Mouse (Mus musculus): ENCODE data around the gene Kcne1. TPM values are rescaled to one million over a fixed set of nuclear protein-coding genes. Genes with fewer than 3 reads are reported as not detected.

Gene Kcne1
- polyA plus RNA-seq, 1 experiment from 2014 or later = 0.60 TPM

GRCm38 (mm10) chr16:92385062-92385461 is 25.8 kb upstream of the Kcne1 start:
- no peak overlapping the region for H3K27ac ChIP-seq
- no peak overlapping the region for H3K4me2 ChIP-seq
- ATAC-seq (ENCODE audit: insufficient read depth, low FRiP score, low read depth) = no peak
- H3K36me3 ChIP-seq = no peaks in the 10 kb centered on the region
- H3K4me1 ChIP-seq = 0 out of 2 replicates have a peak, but pooled peaks cover 5% of the 10 kb centered on the region
- 0% methylated on average over 2 of the region's 2 CpGs for WGBS
- no peak overlapping the region for H3K9ac ChIP-seq
- H3K4me3 ChIP-seq (replicated peaks) = no peak overlapping the region
- no peaks in the 10 kb centered on the region for H3K27me3 ChIP-seq (replicated peaks)
- H3K9me3 ChIP-seq = no peaks in the 10 kb centered on the region

GRCm38 (mm10) chr16:92383412-92383811 is 24.1 kb upstream of the Kcne1 start:
- no peak overlapping the region for H3K27ac ChIP-seq
- no peak overlapping the region for H3K9ac ChIP-seq
- no peak overlapping the region for H3K4me3 ChIP-seq (replicated peaks)
- ATAC-seq (ENCODE audit: insufficient read depth, low FRiP score, low read depth) = no peak
- 0 out of 2 replicates have a peak, but pooled peaks cover 5% of the 10 kb centered on the region for H3K4me1 ChIP-seq
- H3K27me3 ChIP-seq (replicated peaks) = no peaks in the 10 kb centered on the region
- no peaks in the 10 kb centered on the region for H3K36me3 ChIP-seq
- no peak overlapping the region for H3K4me2 ChIP-seq
- no peaks in the 10 kb centered on the region for H3K9me3 ChIP-seq

DNA sequence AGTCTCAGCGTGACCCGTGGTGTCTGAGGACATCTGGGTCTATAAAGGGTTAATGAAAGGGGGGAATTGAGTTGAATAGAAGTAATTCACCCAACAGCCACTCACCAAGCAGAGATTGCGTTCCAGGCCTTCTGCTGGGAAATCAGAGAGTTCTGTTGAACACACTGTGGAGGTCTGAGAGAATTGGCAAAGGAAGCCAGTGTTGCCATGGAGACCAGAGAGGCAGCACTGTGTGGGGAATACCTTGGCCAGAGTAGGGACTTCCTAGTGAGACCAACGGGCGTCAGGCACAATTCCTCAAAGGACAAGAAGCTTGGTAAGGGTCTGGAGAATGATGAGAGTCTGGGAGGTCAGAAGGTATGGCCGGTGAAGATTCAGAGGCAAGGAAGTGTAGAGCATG is 23.2 kb upstream of the Kcne1 start:
- Histone ChIP-seq H3K9me3 (no peaks in the 10 kb centered on the region), H3K9ac (no peak overlapping the region), H3K4me3 (replicated peaks) (no peak overlapping the region), H3K27ac (no peak overlapping the region), H3K27me3 (replicated peaks) (no peaks in the 10 kb centered on the region), H3K36me3 (no peaks in the 10 kb centered on the region), H3K4me1 (0 out of 2 replicates have a peak, but pooled peaks cover 5% of the 10 kb centered on the region), H3K4me2 (no peak overlapping the region)
- 63% methylated on average over 6 of the region's 6 CpGs for WGBS
- ATAC-seq (ENCODE audit: insufficient read depth, low FRiP score, low read depth) = no peak

DNA sequence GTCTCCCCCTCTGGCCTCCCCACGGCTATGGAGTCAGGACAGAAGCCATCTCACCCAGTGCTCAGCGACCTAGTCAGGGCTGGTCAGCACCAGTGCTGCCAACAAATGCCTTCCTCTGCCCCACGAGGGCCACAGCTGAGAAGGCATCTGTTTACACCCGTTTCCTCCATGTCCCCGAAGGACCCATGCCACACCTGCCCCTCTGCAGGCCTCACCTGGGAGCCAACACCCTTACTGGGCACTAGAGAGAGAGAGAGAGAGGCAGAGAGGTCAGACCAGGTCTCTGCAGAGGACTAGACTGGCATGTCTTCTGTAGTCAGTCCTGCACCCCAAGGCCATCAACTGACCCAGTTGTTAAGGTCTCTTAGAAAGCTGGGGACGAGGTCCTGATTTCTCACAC is 21.8 kb upstream of the Kcne1 start:
- 61% methylated on average over 6 of the region's 6 CpGs for WGBS
- no peaks in the 10 kb centered on the region for H3K9me3 ChIP-seq
- H3K27me3 ChIP-seq (replicated peaks) = no peaks in the 10 kb centered on the region
- no peak for ATAC-seq (ENCODE audit: insufficient read depth, low FRiP score, low read depth)
- H3K27ac ChIP-seq = no peak overlapping the region
- no peak overlapping the region for H3K4me3 ChIP-seq (replicated peaks)
- H3K36me3 ChIP-seq = no peaks in the 10 kb centered on the region
- no peak overlapping the region for H3K9ac ChIP-seq
- no peak overlapping the region for H3K4me2 ChIP-seq
- H3K4me1 ChIP-seq = 0 out of 2 replicates have a peak, but pooled peaks cover 5% of the 10 kb centered on the region

DNA sequence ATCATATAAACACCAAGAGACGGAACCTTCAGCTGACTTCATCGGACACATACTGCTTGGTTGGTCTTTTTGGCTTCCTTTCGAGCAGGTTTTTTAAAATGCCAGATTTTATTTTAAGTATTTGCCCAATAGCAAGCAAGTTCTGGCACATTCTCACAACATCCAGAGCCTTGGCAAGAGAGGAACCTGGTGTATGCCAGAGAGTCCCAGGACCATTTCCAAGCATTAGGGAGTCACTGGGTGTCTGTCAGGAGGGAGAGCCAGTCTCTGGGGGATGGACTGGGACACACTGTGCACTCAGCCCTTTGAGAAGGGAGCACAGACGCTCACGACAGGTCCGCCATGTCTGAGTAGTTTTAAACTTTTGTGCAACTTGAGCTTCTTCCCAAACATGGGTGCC is 17.7 kb upstream of the Kcne1 start:
- Histone ChIP-seq H3K27ac (no peak overlapping the region), H3K4me3 (replicated peaks) (no peak overlapping the region), H3K27me3 (replicated peaks) (no peaks in the 10 kb centered on the region), H3K9ac (no peak overlapping the region), H3K4me1 (0 out of 2 replicates have a peak, but pooled peaks cover under 1% of the 10 kb centered on the region), H3K9me3 (no peaks in the 10 kb centered on the region), H3K36me3 (no peaks in the 10 kb centered on the region), H3K4me2 (no peak overlapping the region)
- no peak for ATAC-seq (ENCODE audit: insufficient read depth, low FRiP score, low read depth)
- WGBS = 89% methylated on average over 6 of the region's 6 CpGs

DNA sequence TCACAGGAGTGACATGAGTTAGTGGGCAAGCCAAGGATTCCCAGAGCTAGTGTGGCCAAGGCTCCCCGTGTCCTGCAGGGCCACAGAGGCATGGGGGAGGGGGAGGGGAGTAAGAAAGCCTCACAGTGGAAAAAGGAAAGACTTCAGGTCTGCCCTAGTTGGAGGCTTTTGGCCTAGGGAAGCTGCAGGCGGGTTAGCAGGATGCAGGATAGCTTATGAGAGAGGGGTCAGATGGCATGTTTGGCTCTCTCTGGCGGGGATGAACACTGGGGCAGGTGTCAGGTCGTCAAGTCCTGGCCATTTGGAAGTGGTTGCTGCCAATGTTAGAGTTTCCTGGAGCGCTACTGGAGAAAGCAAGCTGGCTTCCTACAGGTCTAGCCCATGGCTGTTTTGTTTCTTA is 12.4 kb upstream of the Kcne1 start:
- Histone ChIP-seq H3K9me3 (no peaks in the 10 kb centered on the region), H3K4me2 (no peak overlapping the region), H3K27me3 (replicated peaks) (no peaks in the 10 kb centered on the region), H3K36me3 (no peaks in the 10 kb centered on the region), H3K4me3 (replicated peaks) (no peak overlapping the region), H3K4me1 (no peaks in the 10 kb centered on the region), H3K27ac (no peak overlapping the region), H3K9ac (no peak overlapping the region)
- ATAC-seq (ENCODE audit: insufficient read depth, low FRiP score, low read depth) = no peak
- 51% methylated on average over 5 of the region's 5 CpGs for WGBS

DNA sequence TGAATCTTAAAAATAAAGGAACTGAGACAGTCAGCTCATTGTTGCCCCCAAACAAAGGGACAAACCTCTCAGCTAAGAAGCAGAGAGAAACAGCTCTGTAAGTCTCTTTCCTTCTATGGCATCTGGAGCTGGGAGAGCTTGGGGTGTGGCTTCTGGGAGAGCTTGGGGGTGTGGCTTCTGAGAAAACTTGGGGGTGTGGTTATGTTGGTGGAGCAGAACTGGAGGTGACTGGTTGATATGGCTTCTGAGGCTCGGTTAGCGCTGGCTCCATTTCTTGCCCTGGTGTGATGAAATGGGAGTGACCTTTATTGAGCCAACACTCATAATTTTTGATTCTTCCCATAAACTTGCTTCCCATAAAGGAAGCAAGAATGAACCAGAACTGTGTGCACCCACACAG is 10.0 kb upstream of the Kcne1 start:
- no peak overlapping the region for H3K9ac ChIP-seq
- no peak overlapping the region for H3K4me2 ChIP-seq
- ATAC-seq (ENCODE audit: insufficient read depth, low FRiP score, low read depth) = peak; percentile 77
- no peaks in the 10 kb centered on the region for H3K36me3 ChIP-seq
- H3K27ac ChIP-seq = no peak overlapping the region
- no peaks in the 10 kb centered on the region for H3K27me3 ChIP-seq (replicated peaks)
- no peaks in the 10 kb centered on the region for H3K4me1 ChIP-seq
- WGBS = 36% methylated on average over 2 of the region's 2 CpGs
- no peak overlapping the region for H3K4me3 ChIP-seq (replicated peaks)
- H3K9me3 ChIP-seq = no peaks in the 10 kb centered on the region

DNA sequence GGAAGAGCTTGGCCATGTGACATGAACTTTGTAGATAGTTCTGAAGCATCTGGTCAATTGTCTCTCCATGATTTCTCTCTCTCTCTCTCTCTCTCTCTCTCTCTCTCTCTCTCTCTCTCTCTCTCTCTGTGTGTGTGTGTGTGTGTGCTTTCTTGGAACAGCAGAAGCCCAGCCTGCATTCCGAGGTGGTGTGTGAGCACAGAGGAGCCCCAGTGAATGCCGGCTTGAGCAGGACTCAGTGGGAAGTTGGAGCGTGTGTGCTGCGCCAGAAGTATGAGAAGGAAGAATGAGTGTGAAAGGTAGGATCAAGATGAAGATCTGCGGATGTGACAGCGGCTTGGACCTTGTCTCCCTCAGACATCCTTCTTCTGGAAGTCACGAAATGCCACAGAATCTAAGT is 6.2 kb upstream of the Kcne1 start:
- H3K9me3 ChIP-seq = no peaks in the 10 kb centered on the region

GRCm38 (mm10) chr16:92360711-92361110 is 1.4 kb upstream of the Kcne1 start:
- Histone ChIP-seq H3K4me1 (peaks cover 8% of the 10 kb centered on the region; the same call in 1 of the 2 replicates), H3K27me3 (replicated peaks) (no peaks in the 10 kb centered on the region), H3K9me3 (no peaks in the 10 kb centered on the region), H3K4me2 (no peak overlapping the region), H3K4me3 (replicated peaks) (no peak overlapping the region), H3K36me3 (no peaks in the 10 kb centered on the region), H3K27ac (no peak overlapping the region), H3K9ac (no peak overlapping the region)
- no peak for ATAC-seq (ENCODE audit: insufficient read depth, low FRiP score, low read depth)
- WGBS = 47% methylated on average over 7 of the region's 7 CpGs

More for the DNA sequence above, 6.2 kb upstream of the Kcne1 start:
- ATAC-seq (ENCODE audit: insufficient read depth, low FRiP score, low read depth) = no peak
- H3K4me3 ChIP-seq (replicated peaks) = no peak overlapping the region
- WGBS = 54% methylated on average over 7 of the region's 7 CpGs
- no peaks in the 10 kb centered on the region for H3K4me1 ChIP-seq
- no peaks in the 10 kb centered on the region for H3K27me3 ChIP-seq (replicated peaks)
- H3K27ac ChIP-seq = no peak overlapping the region
- H3K9ac ChIP-seq = no peak overlapping the region
- no peaks in the 10 kb centered on the region for H3K36me3 ChIP-seq
- no peak overlapping the region for H3K4me2 ChIP-seq

DNA sequence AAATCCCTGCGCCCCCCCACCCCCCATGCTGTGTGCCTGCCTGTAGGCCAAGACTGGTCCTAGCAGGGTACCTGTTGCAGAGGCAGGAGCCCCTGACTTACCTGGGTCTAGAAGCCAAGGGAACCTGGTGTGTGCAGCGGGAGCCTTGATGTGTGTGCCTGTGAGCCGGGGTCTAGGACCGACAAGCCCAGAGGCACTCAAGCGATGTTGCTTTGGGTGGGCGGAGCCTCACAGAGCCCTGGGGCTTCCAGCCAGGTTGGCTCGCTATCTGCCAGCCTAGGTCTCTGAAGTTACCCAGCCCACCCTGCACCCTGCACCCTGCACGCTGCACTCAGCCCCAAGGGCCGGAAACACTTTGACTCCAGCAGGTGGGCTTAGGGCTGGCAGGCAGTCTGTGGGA is 534 bp downstream of the Kcne1 start:
- H3K4me2 ChIP-seq = peak overlapping the region; percentile 29; the same call in 1 of the 2 replicates
- WGBS = 25% methylated on average over 9 of the region's 9 CpGs

GRCm38 (mm10) chr16:92357566-92357965 is 1.7 kb downstream of the Kcne1 start:
- no peak overlapping the region for H3K4me3 ChIP-seq (replicated peaks)
- H3K9me3 ChIP-seq = no peaks in the 10 kb centered on the region
- no peak overlapping the region for H3K27ac ChIP-seq
- no peak overlapping the region for H3K4me2 ChIP-seq
- no peaks in the 10 kb centered on the region for H3K36me3 ChIP-seq
- no peak for ATAC-seq (ENCODE audit: insufficient read depth, low FRiP score, low read depth)
- peaks cover 8% of the 10 kb centered on the region; the same call in 1 of the 2 replicates for H3K4me1 ChIP-seq
- no peak overlapping the region for H3K9ac ChIP-seq
- no peaks in the 10 kb centered on the region for H3K27me3 ChIP-seq (replicated peaks)
- WGBS = 71% methylated on average over 10 of the region's 10 CpGs

More for the DNA sequence above, 534 bp downstream of the Kcne1 start:
- ATAC-seq (ENCODE audit: insufficient read depth, low FRiP score, low read depth) = no peak
- peaks cover 8% of the 10 kb centered on the region; the same call in 1 of the 2 replicates for H3K4me1 ChIP-seq
- no peak overlapping the region for H3K4me3 ChIP-seq (replicated peaks)
- H3K9ac ChIP-seq = no peak overlapping the region
- H3K36me3 ChIP-seq = no peaks in the 10 kb centered on the region
- no peaks in the 10 kb centered on the region for H3K27me3 ChIP-seq (replicated peaks)
- H3K27ac ChIP-seq = no peak overlapping the region
- no peaks in the 10 kb centered on the region for H3K9me3 ChIP-seq

DNA sequence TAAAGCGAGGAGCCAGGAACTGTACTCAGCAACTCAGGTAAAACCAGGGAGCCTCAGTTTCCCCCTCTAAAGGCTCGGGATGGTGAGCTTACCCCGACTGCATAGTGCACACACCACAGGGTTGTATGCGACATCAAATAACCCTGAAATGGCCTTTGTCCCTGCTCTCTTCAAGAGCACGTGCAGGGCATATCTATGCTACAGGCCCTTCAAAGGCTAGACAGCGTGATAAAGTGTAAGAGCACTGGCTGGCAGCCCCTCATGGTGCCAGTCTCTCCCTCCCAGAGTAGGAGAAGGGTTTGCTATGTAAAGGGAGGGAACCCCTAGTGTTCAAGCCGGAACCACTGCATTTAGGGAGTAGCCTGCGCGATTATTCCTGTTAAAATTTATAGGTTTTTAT is 2.2 kb downstream of the Kcne1 start:
- Histone ChIP-seq H3K9me3 (no peaks in the 10 kb centered on the region), H3K4me1 (peaks cover 8% of the 10 kb centered on the region; the same call in 1 of the 2 replicates), H3K4me3 (replicated peaks) (no peak overlapping the region), H3K9ac (no peak overlapping the region), H3K4me2 (no peak overlapping the region), H3K27me3 (replicated peaks) (no peaks in the 10 kb centered on the region), H3K36me3 (no peaks in the 10 kb centered on the region), H3K27ac (no peak overlapping the region)
- WGBS = 74% methylated on average over 9 of the region's 9 CpGs
- ATAC-seq (ENCODE audit: insufficient read depth, low FRiP score, low read depth) = no peak

GRCm38 (mm10) chr16:92355982-92356381 is 3.3 kb downstream of the Kcne1 start:
- H3K4me3 ChIP-seq (replicated peaks) = no peak overlapping the region
- WGBS = 63% methylated on average over 11 of the region's 11 CpGs
- H3K36me3 ChIP-seq = no peaks in the 10 kb centered on the region
- H3K4me1 ChIP-seq = peaks cover 8% of the 10 kb centered on the region; the same call in 1 of the 2 replicates
- H3K9me3 ChIP-seq = no peaks in the 10 kb centered on the region
- no peak overlapping the region for H3K9ac ChIP-seq
- no peak overlapping the region for H3K4me2 ChIP-seq
- no peak overlapping the region for H3K27ac ChIP-seq
- no peaks in the 10 kb centered on the region for H3K27me3 ChIP-seq (replicated peaks)
- no peak for ATAC-seq (ENCODE audit: insufficient read depth, low FRiP score, low read depth)
